Mouse (Mus musculus) midbrain, embryonic 13.5 days (tissue): ENCODE data around the gene Il4ra. TPM values are rescaled to one million over a fixed set of nuclear protein-coding genes. Genes with fewer than 3 reads are reported as not detected.
A peak's percentile ranks its signal among the peaks of the same experiment; 100 is the strongest.

Experiments
- ATAC-seq: fragments of 200-750 bp; cut with Nextera tagmentation; 2 replicates; pipeline ENCODE4 v1.8.0; 2017; ENCODE audit warnings: mild to moderate bottlenecking, moderate TSS enrichment, moderate library complexity
- H3K27ac ChIP-seq: fragments of 300-500 bp; sonication (generic); 2 replicates; pipeline ENCODE4 v1.5.1; 2015; ENCODE audit warnings: inconsistent platforms, mild to moderate bottlenecking, moderate library complexity
- H3K27me3 ChIP-seq: fragments of 300-500 bp; sonication (generic); 2 replicates; pipeline ENCODE4 v1.6.1; 2015; ENCODE audit warnings: mild to moderate bottlenecking, inconsistent platforms
- H3K36me3 ChIP-seq: fragments of 300-500 bp; sonication (generic); 2 replicates; pipeline ENCODE4 v1.6.1; 2015; ENCODE audit warnings: mild to moderate bottlenecking, inconsistent platforms
- H3K4me1 ChIP-seq: fragments of 300-500 bp; sonication (generic); replicated peaks from 2 replicates; pipeline ENCODE4 v1.6.1; 2015; ENCODE audit warnings: inconsistent platforms
- H3K4me2 ChIP-seq: fragments of 300-500 bp; sonication (generic); replicated peaks from 2 replicates; pipeline ENCODE4 v1.6.1; 2015; ENCODE audit warnings: moderate library complexity, mild to moderate bottlenecking, inconsistent platforms
- H3K4me3 ChIP-seq: fragments of 300-500 bp; sonication (generic); replicated peaks from 2 replicates; pipeline ENCODE4 v1.5.1; 2015; ENCODE audit warnings: mild to moderate bottlenecking, inconsistent platforms
- H3K9ac ChIP-seq: fragments of 300-500 bp; sonication (generic); replicated peaks from 2 replicates; pipeline ENCODE4 v1.6.1; 2015; ENCODE audit warnings: mild to moderate bottlenecking, inconsistent platforms
- H3K9me3 ChIP-seq: fragments of 300-500 bp; sonication (generic); 2 replicates; pipeline ENCODE4 v1.6.1; 2016; ENCODE audit warnings: mild to moderate bottlenecking, inconsistent platforms
- WGBS: fragments of 180-500 bp; shearing (Covaris S2); methylation state at CpG from one replicate; pipeline ENCODE4 v1.1.7; 2015; 5-methylcytosine and 5-hydroxymethylcytosine counted together
- polyA plus RNA-seq: library from polyadenylated mRNA; unstranded; fragments of >200 nt; fragmentation: Nextera tagmentation; extraction: Ambion mirVana; gene quantifications from 2 replicates; pipeline ENCODE4 v1.2.1, GENCODE M21; 2015

Il4ra gene
- polyA plus RNA-seq, 1 experiment from 2014 or later = 3.0 TPM

GRCm38 (mm10) chr7:125577486-125578088 lies 25.7 kb downstream of the Il4ra start:
- 87% methylated on average over 11 of the region's 11 CpGs for WGBS
- no peaks in the 10 kb centered on the region for H3K9me3 ChIP-seq
- H3K4me1 ChIP-seq = peaks cover 18% of the 10 kb centered on the region
- no peaks in the 10 kb centered on the region for H3K36me3 ChIP-seq
- H3K4me3 ChIP-seq = no peak overlapping the region
- H3K27ac ChIP-seq = no peak overlapping the region
- no peaks in the 10 kb centered on the region for H3K27me3 ChIP-seq
- no peak overlapping the region for H3K4me2 ChIP-seq
- ATAC-seq = no peak
- H3K9ac ChIP-seq = no peak overlapping the region

- WGBS = 81% methylated on average over 3 of the region's 3 CpGs
- Histone ChIP-seq H3K27me3 (no peaks in the 10 kb centered on the region), H3K36me3 (no peaks in the 10 kb centered on the region), H3K9ac (no peak overlapping the region), H3K9me3 (no peaks in the 10 kb centered on the region), H3K4me1 (peaks cover 15% of the 10 kb centered on the region), H3K27ac (no peak overlapping the region), H3K4me3 (no peak overlapping the region), H3K4me2 (no peak overlapping the region)
- ATAC-seq = no peak
These were observed 26.2 kb downstream of the Il4ra start for GRCm38 (mm10) chr7:125578106-125578505.

GRCm38 (mm10) chr7:125579545-125580219 lies 27.8 kb downstream of the Il4ra start:
- Histone ChIP-seq H3K9ac (no peak overlapping the region), H3K4me1 (peaks cover 15% of the 10 kb centered on the region), H3K27me3 (no peaks in the 10 kb centered on the region), H3K36me3 (no peaks in the 10 kb centered on the region), H3K27ac (no peak overlapping the region), H3K4me3 (no peak overlapping the region), H3K4me2 (no peak overlapping the region), H3K9me3 (no peaks in the 10 kb centered on the region)
- WGBS = 86% methylated on average over 9 of the region's 9 CpGs
- ATAC-seq = no peak

GRCm38 (mm10) chr7:125580220-125580549 lies 28.3 kb downstream of the Il4ra start:
- H3K9ac ChIP-seq = no peak overlapping the region
- no peaks in the 10 kb centered on the region for H3K36me3 ChIP-seq
- ATAC-seq = no peak
- no peak overlapping the region for H3K4me3 ChIP-seq
- H3K27me3 ChIP-seq = no peaks in the 10 kb centered on the region
- H3K4me2 ChIP-seq = no peak overlapping the region
- peaks cover 15% of the 10 kb centered on the region for H3K4me1 ChIP-seq
- H3K9me3 ChIP-seq = no peaks in the 10 kb centered on the region
- WGBS = 97% methylated on average over 1 of the region's 1 CpGs
- no peak overlapping the region for H3K27ac ChIP-seq

- H3K4me1 ChIP-seq = peaks cover 15% of the 10 kb centered on the region
- no peaks in the 10 kb centered on the region for H3K9me3 ChIP-seq
- WGBS = 4% methylated on average over 16 of the region's 16 CpGs
- peak overlapping the region; percentile 90 for H3K4me2 ChIP-seq
- ATAC-seq = no peak
- peak overlapping the region; percentile 69 for H3K9ac ChIP-seq
- H3K4me3 ChIP-seq = peak overlapping the region; percentile 44
- no peaks in the 10 kb centered on the region for H3K36me3 ChIP-seq
- H3K27ac ChIP-seq = no peak overlapping the region
- H3K27me3 ChIP-seq = no peaks in the 10 kb centered on the region
These were observed 28.9 kb downstream of the Il4ra start for GRCm38 (mm10) chr7:125580625-125581316.

- H3K36me3 ChIP-seq = no peaks in the 10 kb centered on the region
- H3K4me3 ChIP-seq = peak overlapping the region; percentile 44
- H3K4me2 ChIP-seq = peak overlapping the region; percentile 90
- peaks cover 15% of the 10 kb centered on the region for H3K4me1 ChIP-seq
- WGBS = 2% methylated on average over 21 of the region's 21 CpGs
- no peak overlapping the region for H3K27ac ChIP-seq
- peak; percentile 89 for ATAC-seq
- H3K9ac ChIP-seq = peak overlapping the region; percentile 69
- no peaks in the 10 kb centered on the region for H3K27me3 ChIP-seq
- no peaks in the 10 kb centered on the region for H3K9me3 ChIP-seq
These were observed 29.4 kb downstream of the Il4ra start for GRCm38 (mm10) chr7:125581317-125581672.

- Histone ChIP-seq H3K9ac (no peak overlapping the region), H3K27me3 (no peaks in the 10 kb centered on the region), H3K4me1 (peaks cover 8% of the 10 kb centered on the region), H3K4me3 (no peak overlapping the region), H3K27ac (no peak overlapping the region), H3K9me3 (no peaks in the 10 kb centered on the region), H3K4me2 (no peak overlapping the region), H3K36me3 (no peaks in the 10 kb centered on the region)
- 76% methylated on average over 6 of the region's 6 CpGs for WGBS
- ATAC-seq = no peak
These were observed 31.5 kb downstream of the Il4ra start for GRCm38 (mm10) chr7:125583325-125584004.

- Histone ChIP-seq H3K27me3 (no peaks in the 10 kb centered on the region), H3K9ac (no peak overlapping the region), H3K9me3 (no peaks in the 10 kb centered on the region), H3K4me3 (no peak overlapping the region), H3K4me1 (peaks cover 8% of the 10 kb centered on the region), H3K4me2 (no peak overlapping the region), H3K36me3 (no peaks in the 10 kb centered on the region), H3K27ac (no peak overlapping the region)
- no peak for ATAC-seq
- 82% methylated on average over 5 of the region's 5 CpGs for WGBS
These were observed 32.1 kb downstream of the Il4ra start for GRCm38 (mm10) chr7:125584005-125584369.

- H3K9ac ChIP-seq = no peak overlapping the region
- no peak overlapping the region for H3K27ac ChIP-seq
- 98% methylated on average over 23 of the region's 23 CpGs for WGBS
These were observed 34.4 kb downstream of the Il4ra start for GRCm38 (mm10) chr7:125586355-125586754.

GRCm38 (mm10) chr7:125588721-125589120 lies 36.8 kb downstream of the Il4ra start:
- ATAC-seq = no peak
- Histone ChIP-seq H3K9me3 (no peaks in the 10 kb centered on the region), H3K36me3 (no peaks in the 10 kb centered on the region), H3K27me3 (no peaks in the 10 kb centered on the region), H3K9ac (no peak overlapping the region), H3K4me1 (no peaks in the 10 kb centered on the region), H3K4me3 (no peak overlapping the region), H3K4me2 (no peak overlapping the region), H3K27ac (no peak overlapping the region)
- 85% methylated on average over 4 of the region's 4 CpGs for whole genome bisulfite sequencing

More at GRCm38 (mm10) chr7:125586355-125586754, 34.4 kb downstream of the Il4ra start:
- H3K4me3 ChIP-seq = no peak overlapping the region
- ATAC-seq = no peak
- H3K36me3 ChIP-seq = no peaks in the 10 kb centered on the region
- H3K4me2 ChIP-seq = no peak overlapping the region
- no peaks in the 10 kb centered on the region for H3K9me3 ChIP-seq
- H3K4me1 ChIP-seq = no peaks in the 10 kb centered on the region
- no peaks in the 10 kb centered on the region for H3K27me3 ChIP-seq

- 91% methylated on average over 7 of the region's 7 CpGs for WGBS
- no peaks in the 10 kb centered on the region for H3K36me3 ChIP-seq
- no peak overlapping the region for H3K9ac ChIP-seq
- no peak for ATAC-seq
- no peak overlapping the region for H3K27ac ChIP-seq
- no peak overlapping the region for H3K4me2 ChIP-seq
- no peaks in the 10 kb centered on the region for H3K27me3 ChIP-seq
- no peaks in the 10 kb centered on the region for H3K4me1 ChIP-seq
- no peaks in the 10 kb centered on the region for H3K9me3 ChIP-seq
- H3K4me3 ChIP-seq = no peak overlapping the region
These were observed 38.0 kb downstream of the Il4ra start for GRCm38 (mm10) chr7:125589896-125590295.

GRCm38 (mm10) chr7:125593831-125594230 lies 41.9 kb downstream of the Il4ra start:
- ATAC-seq = no peak

More at GRCm38 (mm10) chr7:125593831-125594230, 41.9 kb downstream of the Il4ra start:
- Histone ChIP-seq H3K36me3 (no peaks in the 10 kb centered on the region), H3K4me2 (no peak overlapping the region), H3K9ac (no peak overlapping the region), H3K27me3 (no peaks in the 10 kb centered on the region), H3K4me3 (no peak overlapping the region), H3K9me3 (no peaks in the 10 kb centered on the region), H3K4me1 (no peaks in the 10 kb centered on the region), H3K27ac (no peak overlapping the region)
- WGBS = 85% methylated on average over 4 of the region's 4 CpGs
